Mouse (Mus musculus): ENCODE results near the gene Micall1.
A peak's percentile ranks its signal among the peaks of the same experiment; 100 is the strongest.

Gene Micall1

GRCm38 (mm10) chr15:79097611-79098025 lies 11.1 kb upstream of the Micall1 start:
- no peak for DNase-seq

GRCm38 (mm10) chr15:79098220-79098619 lies 10.5 kb upstream of the Micall1 start:
- DNase-seq, result no peak

- DNase-seq, result no peak
Observed at GRCm38 (mm10) chr15:79098868-79099267, 9.8 kb upstream of the Micall1 start.

GRCm38 (mm10) chr15:79099456-79099855 lies 9.2 kb upstream of the Micall1 start:
- no peak for DNase-seq

GRCm38 (mm10) chr15:79100391-79100790 lies 8.3 kb upstream of the Micall1 start:
- DNase-seq, result no peak

GRCm38 (mm10) chr15:79101531-79101930 lies 7.2 kb upstream of the Micall1 start:
- DNase-seq, result no peak

GRCm38 (mm10) chr15:79103264-79103663 lies 5.4 kb upstream of the Micall1 start:
- no peak for DNase-seq

- DNase-seq, result no peak
Observed at GRCm38 (mm10) chr15:79105804-79106203, 2.9 kb upstream of the Micall1 start.

GRCm38 (mm10) chr15:79107966-79108365 lies 732 bp upstream of the Micall1 start:
- DNase-seq, result no peak

GRCm38 (mm10) chr15:79109321-79109934 lies 730 bp downstream of the Micall1 start:
- no peak for DNase-seq

- DNase-seq, result no peak
Observed at GRCm38 (mm10) chr15:79110031-79110430, 1.3 kb downstream of the Micall1 start.

- no peak for DNase-seq
Observed at GRCm38 (mm10) chr15:79110528-79110927, 1.8 kb downstream of the Micall1 start.

GRCm38 (mm10) chr15:79111774-79112173 lies 3.1 kb downstream of the Micall1 start:
- no peak for DNase-seq

- peak; percentile 52 for DNase-seq
Observed at GRCm38 (mm10) chr15:79115276-79115675, 6.6 kb downstream of the Micall1 start.

GRCm38 (mm10) chr15:79119491-79119890 lies 10.8 kb downstream of the Micall1 start:
- DNase-seq, result no peak

GRCm38 (mm10) chr15:79122119-79122518 lies 13.4 kb downstream of the Micall1 start:
- no peak for DNase-seq

GRCm38 (mm10) chr15:79122546-79122945 lies 13.8 kb downstream of the Micall1 start:
- DNase-seq, result no peak

- no peak for DNase-seq
Observed at GRCm38 (mm10) chr15:79123751-79124150, 15.1 kb downstream of the Micall1 start.

- no peak for DNase-seq
Observed at GRCm38 (mm10) chr15:79124331-79124875, 15.7 kb downstream of the Micall1 start.

- peak; percentile 58 for DNase-seq
Observed at GRCm38 (mm10) chr15:79126217-79126932, 17.7 kb downstream of the Micall1 start.

- DNase-seq, result no peak
Observed at GRCm38 (mm10) chr15:79127101-79127500, 18.4 kb downstream of the Micall1 start.

- DNase-seq, result no peak
Observed at GRCm38 (mm10) chr15:79128208-79128607, 19.5 kb downstream of the Micall1 start.

- DNase-seq, result no peak
Observed at GRCm38 (mm10) chr15:79129311-79129710, 20.6 kb downstream of the Micall1 start.

GRCm38 (mm10) chr15:79130782-79131181 lies 22.1 kb downstream of the Micall1 start:
- DNase-seq, result no peak

All from thymus, postnatal 25 days (tissue).